Mouse (Mus musculus) cerebellum, adult 2 months (tissue): ENCODE measurements at regions not wholly inside any gene's neighbourhood (a gene's known extent, or its start where the extent isn't known, plus 50 kb on each side); places are given as distances from the start of the nearest gene placed in this dataset.

Experiments
- CTCF ChIP-seq: fragments of 200-500 bp; IDR thresholded peaks from 2 replicates; pipeline ENCODE4 v1.5.1; 2011; ENCODE audit warnings: low read depth, mild to moderate bottlenecking, control low read depth, low read length, moderate library complexity, borderline replicate concordance; ENCODE audit not compliant: insufficient read depth
- POLR2A ChIP-seq: fragments of 200-500 bp; IDR thresholded peaks from 2 replicates; pipeline ENCODE4 v1.6.1; 2011; ENCODE audit warnings: low read length, control low read depth, borderline replicate concordance; ENCODE audit not compliant: insufficient read depth

DNA sequence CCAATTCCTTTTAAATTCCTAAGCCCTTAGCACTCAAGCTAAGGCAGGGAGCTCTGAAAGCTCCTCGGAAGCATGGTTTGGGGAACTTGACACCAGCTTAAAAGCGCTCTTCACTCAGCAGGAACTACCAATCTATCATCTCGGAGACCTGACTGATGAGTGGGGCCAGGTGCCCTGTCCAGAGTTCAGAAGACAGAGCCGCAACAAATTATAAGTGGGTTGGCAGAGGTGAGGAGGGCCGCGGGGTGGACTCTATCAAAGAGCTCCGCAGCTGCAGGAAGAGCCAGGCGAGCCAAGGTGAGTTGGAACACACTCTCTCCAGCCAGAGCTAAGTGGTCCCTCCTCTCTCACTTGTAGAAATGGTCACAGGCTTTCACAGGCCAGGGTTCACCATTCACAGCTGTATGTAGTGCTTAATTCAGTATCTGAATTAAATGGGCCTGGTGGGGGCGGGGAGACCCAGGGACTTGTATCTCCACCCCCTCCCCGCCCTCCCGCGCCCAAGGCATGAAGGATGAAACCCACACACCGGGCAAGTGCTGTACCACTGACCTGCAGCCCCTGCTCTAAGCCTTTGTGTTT, 180.8 kb downstream of the Stim2 start:
- no peak for TF ChIP-seq POLR2A
- TF ChIP-seq CTCF = no peak
